Mouse (Mus musculus) adrenal gland, postnatal 25 days (tissue): ENCODE data around the gene Pex5. TPM values are rescaled to one million over a fixed set of nuclear protein-coding genes. Genes with fewer than 3 reads are reported as not detected.

Experiments used
- DNase-seq: peaks from one replicate; pipeline ENCODE4 v3.0.0; 2021; ENCODE audit warnings: mixed read lengths
- total RNA-seq: library from RNA; stranded (reverse); gene quantifications from 2 replicates; pipeline ENCODE4 v1.2.3, GENCODE M21; 2021

The Pex5 gene
- total RNA-seq, 1 experiment from 2014 or later, result 96.2 TPM

- no peak for DNase-seq
These were observed 55.9 kb downstream of the Pex5 start for GRCm38 (mm10) chr6:124358953-124359352.

- no peak for DNase-seq
These were observed 61.6 kb downstream of the Pex5 start for GRCm38 (mm10) chr6:124353246-124353645.

Other genes starting within 250 kb of the Pex5 start
- gene Vmn2r27, start 183.2 kb downstream of the Pex5 start, total RNA-seq, result not detected in 2 replicates
- gene Cd163, start 110.4 kb downstream of the Pex5 start, total RNA-seq, result 3.9 and 4.9 TPM in 2 replicates
- gene Clstn3, start 49.7 kb upstream of the Pex5 start, total RNA-seq, result 64.4 and 98.3 TPM in 2 replicates
- gene C1rl, start 78.0 kb upstream of the Pex5 start, total RNA-seq, result 13.8 and 17.3 TPM in 2 replicates
- 24.5 and 28.5 TPM in 2 replicates for gene C1ra, start 97.3 kb upstream of the Pex5 start, total RNA-seq
- 36.5 and 38.0 TPM in 2 replicates for gene C1s1, start 127.3 kb upstream of the Pex5 start, total RNA-seq
- 2.7 and 4.7 TPM in 2 replicates for gene C1rb, start 155.2 kb upstream of the Pex5 start, total RNA-seq
- 1.7 and 2.9 TPM in 2 replicates for gene C1s2, start 221.0 kb upstream of the Pex5 start, total RNA-seq
- 91.9 and 110 TPM in 2 replicates for gene Lpcat3, start 248.0 kb upstream of the Pex5 start, total RNA-seq